Mouse (Mus musculus): ENCODE data around the gene Rbp4.
A peak's percentile ranks its signal among the peaks of the same experiment; 100 is the strongest.

Gene Rbp4

GRCm38 (mm10) chr19:38125219-38125610 is at the start of gene Rbp4:
Rbp4 (minus strand) TSS chr19:38125281.
- no peak for DNase-seq (ENCODE audit: low read depth, low spot score)

GRCm38 (mm10) chr19:38164633-38165032 is 39.6 kb upstream of the Rbp4 start:
- DNase-seq (ENCODE audit: low read depth, low spot score) = no peak

GRCm38 (mm10) chr19:38161648-38162354 is 36.7 kb upstream of the Rbp4 start:
- DNase-seq (ENCODE audit: low read depth, low spot score) = no peak

GRCm38 (mm10) chr19:38156243-38156642 is 31.2 kb upstream of the Rbp4 start:
- DNase-seq (ENCODE audit: low read depth, low spot score) = no peak

GRCm38 (mm10) chr19:38143540-38144271 is 18.6 kb upstream of the Rbp4 start:
- no peak for DNase-seq (ENCODE audit: low read depth, low spot score)

- no peak for DNase-seq (ENCODE audit: low read depth, low spot score)
These were observed 9.7 kb upstream of the Rbp4 start for GRCm38 (mm10) chr19:38134806-38135205.

GRCm38 (mm10) chr19:38133986-38134385 is 8.9 kb upstream of the Rbp4 start:
- no peak for DNase-seq (ENCODE audit: low read depth, low spot score)

GRCm38 (mm10) chr19:38132481-38132880 is 7.4 kb upstream of the Rbp4 start, which contains the start of gene Pde6c:
Pde6c (plus strand) TSS chr19:38132781.
- DNase-seq (ENCODE audit: low read depth, low spot score) = no peak

GRCm38 (mm10) chr19:38126656-38127055 is 1.6 kb upstream of the Rbp4 start:
- DNase-seq (ENCODE audit: low read depth, low spot score) = no peak

GRCm38 (mm10) chr19:38124401-38125218 is 471 bp downstream of the Rbp4 start:
- peak; percentile 31 for DNase-seq (ENCODE audit: low read depth, low spot score)

- DNase-seq (ENCODE audit: low read depth, low spot score) = no peak
These were observed 1.2 kb downstream of the Rbp4 start for GRCm38 (mm10) chr19:38123921-38124320.

GRCm38 (mm10) chr19:38120123-38120760 is 4.8 kb downstream of the Rbp4 start:
- no peak for DNase-seq (ENCODE audit: low read depth, low spot score)

GRCm38 (mm10) chr19:38114834-38115491 is 10.1 kb downstream of the Rbp4 start:
- no peak for DNase-seq (ENCODE audit: low read depth, low spot score)

- no peak for DNase-seq (ENCODE audit: low read depth, low spot score)
These were observed 12.5 kb downstream of the Rbp4 start for GRCm38 (mm10) chr19:38112575-38112974.

- DNase-seq (ENCODE audit: low read depth, low spot score) = no peak
These were observed 14.0 kb downstream of the Rbp4 start for GRCm38 (mm10) chr19:38111056-38111455.

- no peak for DNase-seq (ENCODE audit: low read depth, low spot score)
These were observed 15.4 kb downstream of the Rbp4 start for GRCm38 (mm10) chr19:38109506-38110242.

- no peak for DNase-seq (ENCODE audit: low read depth, low spot score)
These were observed 17.2 kb downstream of the Rbp4 start for GRCm38 (mm10) chr19:38107871-38108270.

GRCm38 (mm10) chr19:38096858-38097758 is 28.0 kb downstream of the Rbp4 start, which contains the start of gene Ffar4:
Ffar4 (plus strand) TSS chr19:38097071.
- peak; percentile 9 for DNase-seq (ENCODE audit: low read depth, low spot score)

GRCm38 (mm10) chr19:38096231-38096630 is 28.9 kb downstream of the Rbp4 start:
- no peak for DNase-seq (ENCODE audit: low read depth, low spot score)

Measured in embryo, embryonic 11.5 days (tissue).